Mouse (Mus musculus): ENCODE data around the gene St5.
A peak's percentile ranks its signal among the peaks of the same experiment; 100 is the strongest.

The St5 gene

GRCm38 (mm10) chr7:109636086-109636792 is 67.2 kb downstream of the St5 start:
- DNase-seq = no peak

- no peak for DNase-seq
Observed at GRCm38 (mm10) chr7:109633404-109634085, 69.9 kb downstream of the St5 start.

GRCm38 (mm10) chr7:109631330-109631729 is 72.1 kb downstream of the St5 start:
- no peak for DNase-seq

- no peak for DNase-seq
Observed at GRCm38 (mm10) chr7:109629871-109630778, 73.3 kb downstream of the St5 start.

DNA sequence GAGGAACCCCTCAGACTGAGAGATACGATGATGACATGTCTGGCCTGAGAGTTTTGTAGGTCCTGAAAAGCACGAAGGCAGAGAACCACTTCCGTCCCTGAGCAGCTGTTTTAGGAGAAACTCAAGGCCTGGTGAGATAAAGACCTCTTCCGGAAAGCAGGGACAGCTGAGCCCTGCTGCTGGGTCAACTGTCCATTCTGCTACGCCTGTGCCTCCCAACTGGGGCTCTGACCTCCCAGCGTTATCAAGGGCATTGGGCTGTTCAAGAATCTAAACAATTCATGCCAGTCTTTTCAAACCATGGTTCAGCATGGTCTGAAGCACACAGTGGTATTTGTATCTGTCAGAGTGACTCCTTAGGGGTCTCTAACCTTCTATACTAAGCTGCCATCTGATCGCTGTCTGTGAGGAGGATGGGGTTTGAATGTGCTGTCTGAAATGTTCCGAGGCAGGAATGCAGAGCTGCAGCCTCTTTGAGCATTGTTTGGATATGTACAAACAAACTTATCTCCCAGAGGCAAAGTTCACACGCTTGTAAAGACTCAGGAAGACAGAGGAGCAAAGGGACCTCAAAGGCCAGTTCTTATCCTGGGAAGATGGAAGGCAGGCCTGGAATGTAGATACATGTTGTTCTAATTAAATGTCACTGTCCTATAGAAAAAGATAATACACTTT is 74.3 kb downstream of the St5 start:
- DNase-seq = no peak

GRCm38 (mm10) chr7:109627851-109628250 is 75.6 kb downstream of the St5 start:
- no peak for DNase-seq

DNA sequence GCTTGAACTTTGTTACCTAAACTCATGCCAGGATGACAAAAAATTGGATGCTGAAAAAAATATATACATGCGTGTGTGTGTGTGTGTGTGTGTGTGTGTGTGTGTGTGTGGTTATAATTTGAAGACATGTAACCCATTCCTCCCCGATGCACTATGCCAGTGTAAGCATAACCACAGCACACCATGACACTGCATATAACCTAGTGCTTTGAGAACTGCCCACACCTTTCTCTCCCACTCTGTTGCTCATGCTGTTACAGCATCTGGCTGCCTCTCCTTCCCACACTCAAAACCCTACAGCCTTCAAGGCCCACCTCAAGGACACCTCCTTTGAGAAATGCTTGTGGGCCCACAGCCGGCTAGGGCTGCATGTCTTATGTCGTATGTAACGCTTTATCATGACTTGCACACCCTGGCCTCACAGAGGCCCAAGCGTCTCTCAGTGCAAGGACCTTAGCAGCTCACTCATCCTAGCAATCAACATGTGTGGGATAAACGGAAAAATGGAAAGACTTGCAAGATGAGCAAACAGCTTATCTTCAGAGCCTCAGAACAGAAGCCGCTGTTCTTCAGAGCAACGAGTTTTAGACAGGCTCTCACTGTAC is 81.1 kb downstream of the St5 start:
- no peak for DNase-seq

GRCm38 (mm10) chr7:109620967-109621366 is 82.4 kb downstream of the St5 start:
- no peak for DNase-seq

DNA sequence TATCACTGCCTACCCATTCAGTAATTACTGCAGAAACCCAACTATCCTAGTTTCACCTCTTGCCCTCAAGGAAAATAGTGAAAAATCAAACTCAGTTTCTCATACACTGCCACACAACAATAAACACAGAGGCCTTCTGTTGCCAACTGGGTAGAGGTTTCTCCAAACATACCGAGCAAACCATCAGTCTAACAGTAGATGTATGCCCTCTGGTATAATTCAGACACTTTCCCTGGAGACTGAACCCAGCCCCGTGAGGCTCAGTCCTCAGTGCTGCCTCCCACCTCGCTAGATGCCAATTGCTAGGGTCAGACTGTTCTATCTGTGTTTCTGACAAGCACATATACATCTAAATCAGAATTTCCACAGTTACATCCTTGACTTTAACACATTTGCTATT is 83.1 kb downstream of the St5 start:
- no peak for DNase-seq

GRCm38 (mm10) chr7:109618721-109619120 is 84.7 kb downstream of the St5 start:
- DNase-seq = peak; percentile 44 to 55

DNA sequence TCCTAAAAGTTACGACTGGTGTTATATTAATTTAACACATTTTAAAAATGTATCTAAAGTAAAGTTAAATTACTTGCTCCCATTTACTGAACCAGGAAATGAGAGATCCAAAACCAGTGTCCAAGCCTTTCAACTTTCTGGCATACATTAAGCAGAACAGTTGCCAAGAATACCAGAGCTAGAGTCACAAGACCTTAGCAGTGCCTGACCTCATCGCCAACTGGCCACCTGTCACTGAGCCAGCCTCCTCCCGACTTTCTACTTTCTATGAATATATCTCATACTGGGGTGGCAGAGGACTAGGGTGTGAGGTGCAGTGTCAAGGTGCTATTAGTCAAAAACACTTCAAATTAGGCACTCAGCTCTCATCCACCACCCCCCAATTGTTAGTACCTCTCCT is 85.6 kb downstream of the St5 start:
- no peak for DNase-seq

DNA sequence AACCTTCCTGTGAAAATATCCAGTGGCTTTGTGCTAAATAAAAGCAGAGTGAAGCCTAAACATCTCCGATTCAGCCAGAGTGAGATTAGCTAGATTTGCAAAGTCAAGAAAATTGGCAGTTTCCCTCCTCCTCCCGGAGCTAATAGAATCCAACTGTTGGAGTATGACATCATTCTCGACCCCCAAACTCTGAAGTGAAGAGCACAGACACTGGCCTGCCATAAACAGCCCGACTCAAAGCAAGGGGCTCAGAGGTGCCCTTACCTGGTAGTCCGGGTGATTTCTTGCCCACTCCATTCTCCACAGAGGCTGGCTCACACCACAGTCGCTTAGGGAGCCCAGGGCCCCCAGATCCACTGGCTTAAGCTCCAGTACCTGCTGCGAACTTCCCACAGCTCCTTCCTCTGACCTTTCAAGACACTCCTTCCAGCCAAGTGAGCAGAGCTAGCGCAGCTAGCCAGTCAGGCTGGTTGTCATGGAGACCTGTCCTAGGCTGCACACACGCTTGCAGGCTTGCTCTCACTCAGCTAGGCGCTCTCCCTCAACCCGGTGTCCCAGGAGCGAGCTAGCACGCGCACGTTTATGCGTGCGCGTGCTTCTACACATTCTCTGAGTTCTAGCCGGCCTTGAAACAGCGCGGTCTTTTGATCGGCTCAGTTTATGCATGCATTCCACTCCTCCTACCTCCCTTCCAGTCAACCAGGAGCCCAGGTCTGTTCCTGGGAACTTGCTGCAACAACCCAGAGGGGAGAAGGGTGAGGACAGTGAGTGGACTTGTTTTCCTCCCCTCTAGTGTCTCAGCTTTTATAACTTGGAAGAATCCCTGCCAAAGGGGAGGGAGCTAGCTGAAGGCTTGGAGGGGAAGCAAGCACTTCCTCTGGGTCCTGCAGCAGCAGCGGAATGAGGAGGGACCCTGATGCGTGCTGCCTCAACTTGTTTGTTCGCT is 87.1 kb downstream of the St5 start:
- DNase-seq = peak; percentile 17 to 54

- DNase-seq = no peak
Observed at GRCm38 (mm10) chr7:109615601-109616000, 87.8 kb downstream of the St5 start.

DNA sequence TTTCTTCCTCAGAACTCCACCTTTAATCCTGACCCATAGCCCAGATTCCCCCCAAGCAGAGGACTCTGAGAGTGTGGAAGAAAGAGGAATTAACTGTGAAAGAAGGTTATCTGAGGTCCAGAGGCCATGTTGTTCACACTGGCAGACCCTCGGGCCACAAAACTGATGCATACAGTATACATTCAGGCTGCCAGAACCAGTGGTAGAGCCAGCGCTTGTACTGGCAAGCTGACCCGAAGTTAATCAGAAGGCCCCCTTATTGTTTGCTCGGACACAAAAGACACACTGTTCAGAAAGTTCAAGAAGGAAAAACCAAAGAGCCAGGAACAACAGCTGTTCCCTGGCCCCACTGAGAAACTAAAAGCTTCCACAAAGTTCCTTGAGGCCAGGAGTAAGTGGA is 88.5 kb downstream of the St5 start:
- DNase-seq = no peak

- DNase-seq = no peak
Observed at GRCm38 (mm10) chr7:109613531-109614021, 89.8 kb downstream of the St5 start.

- no peak for DNase-seq
Observed at GRCm38 (mm10) chr7:109613051-109613450, 90.4 kb downstream of the St5 start.

- DNase-seq = no peak
Observed at GRCm38 (mm10) chr7:109612531-109612930, 90.9 kb downstream of the St5 start.

- no peak for DNase-seq
Observed at GRCm38 (mm10) chr7:109610348-109610747, 93.1 kb downstream of the St5 start.

GRCm38 (mm10) chr7:109609565-109610345 is 93.7 kb downstream of the St5 start:
- no peak for DNase-seq

GRCm38 (mm10) chr7:109608831-109609230 is 94.6 kb downstream of the St5 start:
- no peak for DNase-seq
